Mouse (Mus musculus) bone marrow, adult 2 months (tissue): ENCODE data around the gene Celsr1.

Source experiments
- CTCF ChIP-seq: fragments of 200-500 bp; IDR thresholded peaks from 2 replicates; pipeline ENCODE4 v1.5.1; 2011; ENCODE audit warnings: low read length, control low read depth; ENCODE audit not compliant: control insufficient read depth, insufficient read depth
- POLR2A ChIP-seq: fragments of 200-500 bp; IDR thresholded peaks from 2 replicates; pipeline ENCODE4 v1.6.1; 2011; ENCODE audit warnings: low read depth, mild to moderate bottlenecking, control low read depth, low read length, borderline replicate concordance; ENCODE audit not compliant: control insufficient read depth

DNA sequence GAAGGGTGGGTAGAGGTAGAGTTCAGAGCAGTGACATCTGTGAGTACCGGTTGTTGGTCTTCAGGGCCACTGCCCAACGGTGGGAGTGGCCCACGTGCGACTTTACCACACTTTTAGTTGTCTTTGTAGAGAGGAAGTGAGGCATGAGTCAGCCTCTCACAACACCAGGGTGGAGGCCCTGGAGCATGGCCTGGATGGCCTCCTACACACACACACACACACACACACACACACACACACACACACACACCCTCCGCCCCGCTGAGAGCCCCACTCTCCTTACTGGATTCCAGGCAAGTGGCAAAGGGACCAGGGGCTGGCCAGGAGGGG is 34.0 kb upstream of the Celsr1 start:
- no peak for TF ChIP-seq CTCF
- 0 out of 2 replicates have a peak, but pooled peaks have one; percentile 12 for TF ChIP-seq POLR2A
